Comparison of ENCODE assay signal across 23 mouse cellular contexts in genomic region chr5:120393871-120394667, GRCm38 (mm10). TPM values are rescaled to one million over a fixed set of nuclear protein-coding genes. Genes with fewer than 3 reads are reported as not detected.
DNase-seq lines count a peak whose midpoint lies in the region; ATAC-seq and TF ChIP-seq lines count a peak whose summit lies in the region.
"Had no signal": no experiment of that assay in that cellular context is flagged by ENCODE, and none has a peak within 500 bp of the region (broad histone marks: within the 10 kb centered on the region; RNA-seq: fewer than 3 reads in every experiment).

No protein-coding gene starts in this region.

- intact Hi-C loops in heart, postnatal 25 days (cut with DNase I), result no loop called here

- peak overlapping the region; percentile 55 for H3K27ac ChIP-seq in midbrain, embryonic 12.5 days (replicated peaks)
- no peak overlapping the region for H3K27ac ChIP-seq in midbrain, postnatal 0 days (ENCODE audit: low read depth, low read length)
- peak overlapping the region; percentile 68; the same call in 1 of the 2 replicates for H3K27ac ChIP-seq in midbrain, embryonic 13.5 days
- H3K27ac ChIP-seq: heart, embryonic 13.5 days; limb, embryonic 10.5 days; liver, embryonic 12.5 days had no signal

- H3K4me2 ChIP-seq in midbrain, embryonic 12.5 days (replicated peaks), result peak overlapping the region; percentile 25; the same call in 1 of the 2 replicates
- no peak overlapping the region for H3K4me2 ChIP-seq in midbrain, postnatal 0 days (ENCODE audit: low read depth, low read length, poor library complexity, severe bottlenecking)
- peak overlapping the region; percentile 19; the same call in 1 of the 2 replicates for H3K4me2 ChIP-seq in midbrain, embryonic 13.5 days (replicated peaks)
- H3K4me2 ChIP-seq: heart, embryonic 13.5 days; liver, embryonic 12.5 days had no signal

- H3K4me3 ChIP-seq in midbrain, embryonic 12.5 days, result no peak overlapping the region
- H3K4me3 ChIP-seq in midbrain, postnatal 0 days (ENCODE audit: low read depth, low read length), result no peak overlapping the region
- H3K4me3 ChIP-seq in midbrain, embryonic 13.5 days (replicated peaks), result no peak overlapping the region
- H3K4me3 ChIP-seq: heart, embryonic 13.5 days; limb, embryonic 10.5 days; liver, embryonic 12.5 days had no signal

- no peak overlapping the region for H3K9ac ChIP-seq in midbrain, embryonic 12.5 days (replicated peaks)
- H3K9ac ChIP-seq in midbrain, postnatal 0 days (replicated peaks; ENCODE audit: low read length, poor library complexity, severe bottlenecking), result no peak overlapping the region
- H3K9ac ChIP-seq in midbrain, embryonic 13.5 days (replicated peaks), result no peak overlapping the region
- H3K9ac ChIP-seq: heart, embryonic 13.5 days; liver, embryonic 12.5 days had no signal

- peaks cover 84% of the 10 kb centered on the region for H3K27me3 ChIP-seq in midbrain, embryonic 12.5 days
- no peaks in the 10 kb centered on the region for H3K27me3 ChIP-seq in midbrain, postnatal 0 days (ENCODE audit: insufficient read depth, low read length)
- H3K27me3 ChIP-seq in midbrain, embryonic 13.5 days, result peaks cover 33% of the 10 kb centered on the region

- H3K9me3 ChIP-seq in midbrain, embryonic 12.5 days, result no peaks in the 10 kb centered on the region
- no peaks in the 10 kb centered on the region for H3K9me3 ChIP-seq in midbrain, postnatal 0 days (ENCODE audit: low read length)
- no peaks in the 10 kb centered on the region for H3K9me3 ChIP-seq in midbrain, embryonic 13.5 days
- H3K9me3 ChIP-seq: heart, embryonic 13.5 days; limb, embryonic 10.5 days; liver, embryonic 12.5 days had no signal

- 21% methylated on average over 25 of the region's 25 CpGs for WGBS in midbrain, embryonic 12.5 days
- 18% methylated on average over 22 of the region's 25 CpGs for WGBS in midbrain, postnatal 0 days
- 13% methylated on average over 25 of the region's 25 CpGs for WGBS in midbrain, embryonic 13.5 days

- H3K4me1 ChIP-seq in midbrain, embryonic 12.5 days, result peaks cover 28% of the 10 kb centered on the region
- peaks cover 10% of the 10 kb centered on the region; the same call in 1 of the 2 replicates for H3K4me1 ChIP-seq in midbrain, postnatal 0 days (ENCODE audit: insufficient read depth, low read length)
- H3K4me1 ChIP-seq in midbrain, embryonic 13.5 days (replicated peaks), result peaks cover 28% of the 10 kb centered on the region
- H3K4me1 ChIP-seq: heart, embryonic 13.5 days; liver, embryonic 12.5 days had no signal

- TF ChIP-seq CTCF in midbrain, postnatal 0 days (IDR thresholded peaks at IDR 0.05), result no peak

- peak; percentile 16 for DNase-seq in embryo, embryonic 10.5 days (ENCODE audit: low spot score)
- DNase-seq in embryo, embryonic 9.5 days (ENCODE audit: extremely low spot score), result no peak
- no peak for DNase-seq in midbrain, postnatal 0 days (ENCODE audit: low spot score)
- DNase-seq in ovary, adult 18-20 months (ENCODE audit: low spot score), result no peak
- no peak for DNase-seq in heart, postnatal 25 days (ENCODE audit: low spot score)
- DNase-seq: cerebellum, adult 11-12 months; kidney, adult 8-10 months; kidney, postnatal 4 days; layer of hippocampus, postnatal 36 days; retina, postnatal 1 day; thymus, postnatal 14 days had no signal

- no peaks in the 10 kb centered on the region for H3K36me3 ChIP-seq in midbrain, embryonic 12.5 days
- H3K36me3 ChIP-seq in midbrain, postnatal 0 days (ENCODE audit: insufficient read depth, low read length), result no peaks in the 10 kb centered on the region
- H3K36me3 ChIP-seq in midbrain, embryonic 13.5 days, result no peaks in the 10 kb centered on the region
- H3K36me3 ChIP-seq: heart, embryonic 13.5 days; limb, embryonic 10.5 days; liver, embryonic 12.5 days had no signal

- ATAC-seq in midbrain, embryonic 12.5 days (ENCODE audit: low FRiP score, low read depth), result no peak
- no peak for ATAC-seq in midbrain, postnatal 0 days (ENCODE audit: low FRiP score)
- ATAC-seq in midbrain, embryonic 13.5 days, result peak; percentile 51
- no peak for ATAC-seq in frontal cortex, adult (ENCODE audit: low TSS enrichment)
- ATAC-seq: liver, embryonic 12.5 days; Patski had no signal

RNA-seq across cellular contexts. Expression of gene Lhx5, which starts 37.4 kb away (rescaled TPM):
- polyA plus RNA-seq in midbrain, embryonic 12.5 days (2016; fragmentation: Nextera tagmentation; extraction: Ambion mirVana), result 45.2 and 51.9 TPM in 2 replicates
- total RNA-seq in midbrain, postnatal 0 days (2014; rRNA removed), result 27.0 and 30.3 TPM in 2 replicates
- 13.9 and 14.7 TPM in 2 replicates for polyA plus RNA-seq in midbrain, postnatal 0 days (2015; fragmentation: Nextera tagmentation; extraction: Ambion mirVana)
- 44.6 and 55.0 TPM in 2 replicates for polyA plus RNA-seq in midbrain, embryonic 13.5 days (2015; fragmentation: Nextera tagmentation; extraction: Ambion mirVana)
- total RNA-seq in heart, postnatal 25 days (2021), result not detected
- total RNA-seq: CH12.LX; common myeloid progenitor, adult 5-6 weeks; megakaryocyte progenitor cell, adult 5-6 weeks had no signal
- polyA plus RNA-seq: gonadal fat pad, adult 2 months; heart, embryonic 13.5 days; limb, embryonic 10.5 days; liver, embryonic 12.5 days; lung, embryonic 16.5 days had no signal
